Mouse (Mus musculus) olfactory bulb, adult 2 months (tissue): ENCODE data around the gene Fhad1.

ENCODE experiments used
- CTCF ChIP-seq: fragments of 200-500 bp; IDR thresholded peaks from 2 replicates; pipeline ENCODE4 v1.5.1; 2012; ENCODE audit warnings: low read depth, mild to moderate bottlenecking, low read length, moderate library complexity; ENCODE audit not compliant: insufficient read depth
- POLR2A ChIP-seq: fragments of 200-500 bp; IDR thresholded peaks from 2 replicates; pipeline ENCODE4 v1.6.1; 2012; ENCODE audit warnings: mild to moderate bottlenecking, low read depth, low read length, moderate library complexity; ENCODE audit not compliant: insufficient read depth

GRCm38 (mm10) chr4:141904710-141905109 lies 110.2 kb downstream of the Fhad1 start:
- TF ChIP-seq POLR2A (no peak), CTCF (no peak)
